Mouse (Mus musculus) liver, adult 2 months (tissue): Measurements from ENCODE around the gene Bhlha15. TPM values are rescaled to one million over a fixed set of nuclear protein-coding genes. Genes with fewer than 3 reads are reported as not detected.

Source experiments
- DNase-seq: peaks from one replicate; pipeline ENCODE4 v3.0.0-alpha.2; 2011; ENCODE audit warnings: low read depth, low spot score; ENCODE audit errors: extremely low read depth
- H3K27ac ChIP-seq: fragments of 200-500 bp; replicated peaks from 2 replicates; pipeline ENCODE4 v1.5.1; 2012; ENCODE audit warnings: low read depth, mild to moderate bottlenecking, control low read depth, inconsistent platforms, low read length; ENCODE audit not compliant: insufficient read depth
- H3K27me3 ChIP-seq: fragments of 200-500 bp; 2 replicates; pipeline ENCODE4 v1.6.1; 2012; ENCODE audit warnings: mild to moderate bottlenecking, moderate library complexity, low read length, inconsistent platforms; ENCODE audit not compliant: control insufficient read depth, insufficient read depth
- H3K36me3 ChIP-seq: fragments of 200-500 bp; 2 replicates; pipeline ENCODE4 v1.6.1; 2012; ENCODE audit warnings: low read length, inconsistent platforms; ENCODE audit not compliant: control insufficient read depth, insufficient read depth
- H3K4me1 ChIP-seq: fragments of 200-500 bp; 2 replicates; pipeline ENCODE4 v1.6.1; 2011; ENCODE audit warnings: low read length; ENCODE audit not compliant: control insufficient read depth, insufficient read depth
- H3K4me3 ChIP-seq: fragments of 200-500 bp; 2 replicates; pipeline ENCODE4 v1.5.1; 2011; ENCODE audit warnings: low read depth, mild to moderate bottlenecking, control low read depth, low read length, moderate library complexity; ENCODE audit not compliant: insufficient read depth
- H3K79me2 ChIP-seq: fragments of 200-500 bp; 2 replicates; pipeline ENCODE4 v1.6.1; 2012; ENCODE audit warnings: inconsistent platforms, mild to moderate bottlenecking, low read length, moderate library complexity; ENCODE audit not compliant: control insufficient read depth, insufficient read depth
- H3K9ac ChIP-seq: fragments of 200-500 bp; 2 replicates; pipeline ENCODE4 v1.6.1; 2012; ENCODE audit warnings: low read depth, mild to moderate bottlenecking, control low read depth, inconsistent platforms, low read length
- CTCF ChIP-seq: fragments of 200-500 bp; IDR thresholded peaks from 2 replicates; pipeline ENCODE4 v1.5.1; 2011; ENCODE audit warnings: low read depth, low read length, control low read depth
- POLR2A ChIP-seq: fragments of 200-500 bp; IDR thresholded peaks from 2 replicates; pipeline ENCODE4 v1.6.1; 2011; ENCODE audit warnings: low read length, control low read depth; ENCODE audit not compliant: insufficient read depth; ENCODE audit errors: extremely low read depth
- WGBS: fragments of 180-500 bp; shearing (Covaris S2); methylation state at CpG from one replicate; pipeline ENCODE4 v1.1.7; 2018; 5-methylcytosine and 5-hydroxymethylcytosine counted together
- polyA plus RNA-seq: library from polyadenylated mRNA; depleted of rRNA; stranded (reverse); fragments of >200 nt; gene quantifications from 2 replicates; pipeline ENCODE4 v1.2.3, GENCODE M21; 2012
- total RNA-seq: library from RNA; depleted of rRNA; stranded (reverse); fragments of >200 nt; gene quantifications from 2 replicates; pipeline ENCODE4 v1.2.3, GENCODE M21; 2014

Gene Bhlha15
- total and polyA plus RNA-seq, 2 experiments, result 0.18 to 0.70 TPM

DNA sequence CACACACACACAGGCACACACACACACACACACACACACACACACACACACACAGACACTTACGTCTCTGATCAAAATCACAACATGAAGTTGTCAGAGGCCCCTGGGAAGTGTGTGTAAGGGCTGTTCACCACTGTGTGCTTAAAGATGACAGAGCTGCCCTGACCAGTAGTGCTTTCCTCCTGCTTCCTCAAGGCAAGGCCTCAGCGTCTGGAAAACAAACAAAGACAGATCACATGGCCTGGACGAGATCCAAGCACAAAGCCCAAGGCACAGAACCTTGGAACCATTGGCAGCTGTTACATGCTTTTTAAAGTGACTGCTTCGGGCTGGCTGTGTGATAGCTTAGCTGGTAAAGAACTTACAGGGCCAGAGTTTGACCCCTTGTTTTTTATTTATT is 31.5 kb upstream of the Bhlha15 start:
- Histone ChIP-seq H3K4me3 (no peak overlapping the region), H3K9ac (no peak overlapping the region), H3K4me1 (peaks cover 3% of the 10 kb centered on the region), H3K27me3 (no peaks in the 10 kb centered on the region), H3K27ac (no peak overlapping the region), H3K36me3 (peaks cover 5% of the 10 kb centered on the region; the same call in 1 of the 2 replicates), H3K79me2 (no peaks in the 10 kb centered on the region)
- TF ChIP-seq CTCF (no peak), POLR2A (no peak)
- 10% methylated on average over 4 of the region's 4 CpGs for WGBS
- DNase-seq, result peak; percentile 89

DNA sequence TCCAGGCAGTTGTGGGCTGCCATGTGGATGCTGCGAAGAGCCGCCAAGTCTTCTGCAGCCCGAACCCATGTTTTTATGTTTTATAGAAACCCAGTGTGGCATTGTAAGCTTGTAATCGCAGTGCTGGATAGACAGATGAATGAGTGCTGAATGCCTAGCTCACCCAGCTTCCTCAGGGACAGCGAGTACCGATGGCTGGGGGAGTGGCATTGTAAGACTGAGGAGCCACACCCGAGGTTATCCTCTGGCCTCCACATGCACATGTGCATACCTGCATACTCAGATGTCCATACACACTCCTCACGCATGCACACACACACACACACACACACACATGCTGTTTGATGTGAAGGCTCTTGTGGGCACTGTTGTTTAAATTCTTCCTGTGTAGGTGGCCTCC is 30.9 kb upstream of the Bhlha15 start:
- Histone ChIP-seq H3K27ac (no peak overlapping the region), H3K4me1 (peaks cover 3% of the 10 kb centered on the region), H3K27me3 (no peaks in the 10 kb centered on the region), H3K9ac (no peak overlapping the region), H3K79me2 (no peaks in the 10 kb centered on the region), H3K36me3 (peaks cover 7% of the 10 kb centered on the region; the same call in 1 of the 2 replicates), H3K4me3 (no peak overlapping the region)
- WGBS, result 92% methylated on average over 8 of the region's 8 CpGs
- DNase-seq, result no peak
- no peak for TF ChIP-seq CTCF
- TF ChIP-seq POLR2A, result no peak

DNA sequence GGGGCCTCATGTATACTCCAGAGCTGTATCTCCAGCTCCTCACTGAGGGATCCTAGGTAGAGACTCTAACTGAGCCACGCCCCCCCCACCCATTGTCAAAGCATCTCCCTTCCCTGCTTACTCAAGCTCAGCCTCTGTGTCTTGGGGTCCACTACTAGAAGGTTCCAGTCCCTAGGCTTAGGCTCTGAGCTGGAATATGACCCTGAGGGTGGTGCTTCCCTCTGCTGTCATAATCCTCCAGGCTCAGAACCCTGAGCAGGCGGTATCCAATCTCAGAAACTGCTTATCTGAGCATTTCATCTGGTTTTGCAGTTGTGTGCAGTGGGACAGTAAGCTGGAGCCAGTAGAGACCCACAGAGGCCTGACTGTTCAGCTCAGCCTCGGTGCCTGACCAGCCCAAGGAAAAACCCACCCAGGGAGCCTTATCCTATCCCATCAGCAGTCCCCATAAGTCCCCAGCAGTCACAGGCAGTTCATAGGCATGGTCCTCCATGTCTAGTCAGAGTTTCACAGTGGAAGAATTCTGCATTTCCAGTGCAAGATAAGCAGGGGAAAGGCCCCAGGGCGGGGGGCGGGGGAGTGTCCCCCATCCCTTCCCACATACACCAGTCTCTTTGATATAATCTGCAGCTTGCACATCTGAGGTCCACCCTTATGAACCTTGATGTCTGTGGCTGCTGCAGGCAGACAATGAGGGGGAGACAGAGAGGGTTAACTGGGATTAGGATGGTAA is 27.8 kb upstream of the Bhlha15 start:
- no peaks in the 10 kb centered on the region for H3K27me3 ChIP-seq
- H3K79me2 ChIP-seq, result no peaks in the 10 kb centered on the region
- H3K36me3 ChIP-seq, result peaks cover 7% of the 10 kb centered on the region; the same call in 1 of the 2 replicates
- H3K9ac ChIP-seq, result no peak overlapping the region
- peaks cover 3% of the 10 kb centered on the region for H3K4me1 ChIP-seq
- no peak overlapping the region for H3K4me3 ChIP-seq
- 95% methylated on average over 5 of the region's 5 CpGs for WGBS
- DNase-seq, result no peak
- H3K27ac ChIP-seq, result no peak overlapping the region
- TF ChIP-seq CTCF (no peak), POLR2A (no peak)

DNA sequence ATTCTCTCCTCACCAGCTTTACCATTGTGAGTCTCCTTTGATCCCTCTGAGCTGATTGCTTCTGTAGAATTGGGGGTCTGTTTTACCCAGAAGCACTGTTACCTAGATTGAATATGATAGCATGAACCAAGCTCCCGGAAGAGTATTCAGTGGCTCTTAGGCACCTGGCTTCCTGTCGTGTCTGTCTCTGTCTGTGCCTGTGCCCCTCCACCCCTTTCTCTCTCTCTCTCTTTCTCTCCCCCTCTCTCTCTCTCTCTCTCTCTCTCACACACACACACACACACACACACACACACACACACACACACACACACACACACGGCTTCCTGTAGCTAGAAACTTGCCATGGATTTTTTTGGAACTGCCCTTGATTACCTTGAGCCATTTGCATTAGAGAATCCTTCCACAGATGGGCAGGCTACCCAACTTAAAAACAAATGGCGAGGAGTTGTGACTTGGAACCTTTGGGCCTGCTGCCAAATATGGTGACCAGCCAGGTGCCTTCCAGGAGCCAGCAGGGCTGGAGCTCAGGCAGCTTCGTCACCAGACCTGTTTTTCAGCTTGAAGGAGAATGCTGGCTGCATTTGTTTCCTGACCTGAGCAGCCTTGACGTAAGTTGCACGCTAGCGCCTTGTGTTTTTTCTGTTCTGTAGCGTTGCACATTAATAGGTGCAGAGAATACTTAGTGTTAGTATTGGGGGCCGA is 27.1 kb upstream of the Bhlha15 start:
- peak; percentile 32 for DNase-seq
- Histone ChIP-seq H3K4me1 (peaks cover 3% of the 10 kb centered on the region), H3K36me3 (peaks cover 7% of the 10 kb centered on the region; the same call in 1 of the 2 replicates), H3K9ac (no peak overlapping the region), H3K4me3 (no peak overlapping the region), H3K27me3 (no peaks in the 10 kb centered on the region), H3K27ac (no peak overlapping the region), H3K79me2 (no peaks in the 10 kb centered on the region)
- TF ChIP-seq CTCF, result no peak
- TF ChIP-seq POLR2A, result no peak
- WGBS, result 83% methylated on average over 10 of the region's 10 CpGs

DNA sequence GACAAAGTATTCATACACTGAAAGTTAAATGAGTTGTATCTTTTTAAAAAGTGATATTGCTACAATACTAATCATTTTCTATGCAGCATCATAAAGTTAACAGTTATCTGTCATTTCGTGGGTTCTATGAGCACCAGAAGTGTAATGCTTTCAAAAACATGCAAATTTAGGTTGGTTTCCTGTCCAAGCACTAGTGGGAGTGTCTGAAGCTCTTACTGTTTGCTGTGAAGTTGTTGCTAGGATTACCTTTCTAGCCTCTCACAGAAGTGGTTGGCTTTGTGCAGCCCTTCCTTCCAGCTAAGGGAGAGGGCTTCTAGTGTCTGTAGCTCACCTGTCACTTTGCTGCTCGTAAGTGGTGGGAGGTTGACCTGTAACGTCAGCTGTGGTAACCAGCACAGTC is 24.3 kb upstream of the Bhlha15 start:
- no peak for DNase-seq
- TF ChIP-seq CTCF, result no peak
- TF ChIP-seq POLR2A, result no peak
- 88% methylated on average over 3 of the region's 3 CpGs for WGBS
- Histone ChIP-seq H3K9ac (no peak overlapping the region), H3K27me3 (no peaks in the 10 kb centered on the region), H3K36me3 (peaks cover 10% of the 10 kb centered on the region; the same call in 1 of the 2 replicates), H3K4me3 (no peak overlapping the region), H3K27ac (no peak overlapping the region), H3K79me2 (no peaks in the 10 kb centered on the region), H3K4me1 (no peaks in the 10 kb centered on the region)
